Comparison of ENCODE assay signal across 7 mouse cellular contexts in genomic region chr14:122912137-122912536, GRCm38 (mm10). TPM values are rescaled to one million over a fixed set of nuclear protein-coding genes. Genes with fewer than 3 reads are reported as not detected.
A peak's percentile ranks its signal among the peaks of the same experiment; 100 is the strongest.
DNase-seq lines count a peak whose midpoint lies in the region; ATAC-seq and TF ChIP-seq lines count a peak whose summit lies in the region.

No protein-coding gene starts in this region.

- peak overlapping the region; percentile 76 for H3K27ac ChIP-seq in lung, postnatal 0 days (ENCODE audit: low read length)
- no peak overlapping the region for H3K27ac ChIP-seq in embryonic facial prominence, embryonic 15.5 days (replicated peaks)
- no peak overlapping the region for H3K27ac ChIP-seq in limb, embryonic 10.5 days
- no peak overlapping the region for H3K27ac ChIP-seq in stomach, embryonic 14.5 days (ENCODE audit: low read length)

- no peak for ATAC-seq in lung, postnatal 0 days
- ATAC-seq in embryonic facial prominence, embryonic 15.5 days (ENCODE audit: insufficient number of reproducible peaks, low FRiP score, low TSS enrichment, low read depth), result no peak
- ATAC-seq in stomach, embryonic 14.5 days (ENCODE audit: insufficient number of reproducible peaks, insufficient read depth, low FRiP score, low read depth), result no peak
- no peak for ATAC-seq in granulocyte monocyte progenitor cell, adult 5-6 weeks (replicated peaks; ENCODE audit: poor library complexity, severe bottlenecking)

- no peaks in the 10 kb centered on the region for H3K9me3 ChIP-seq in lung, postnatal 0 days (ENCODE audit: low read length)
- H3K9me3 ChIP-seq in embryonic facial prominence, embryonic 15.5 days (replicated peaks), result 0 out of 2 replicates have a peak, but pooled peaks cover 4% of the 10 kb centered on the region
- no peaks in the 10 kb centered on the region for H3K9me3 ChIP-seq in limb, embryonic 10.5 days (replicated peaks)
- peaks cover under 1% of the 10 kb centered on the region; the same call in 1 of the 2 replicates for H3K9me3 ChIP-seq in stomach, embryonic 14.5 days (ENCODE audit: control insufficient read depth, low read depth, low read length)

- DNase-seq in lung, postnatal 0 days (ENCODE audit: low spot score), result peak; percentile 16
- DNase-seq in lung, postnatal 25 days (ENCODE audit: low spot score), result no peak
- no peak for DNase-seq in limb, embryonic 10.5 days (ENCODE audit: low spot score)
- no peak for DNase-seq in urinary bladder, adult 18-20 months (ENCODE audit: low spot score in 2 of 2)

- no peaks in the 10 kb centered on the region; the same call in 1 of the 2 replicates for H3K4me1 ChIP-seq in lung, postnatal 0 days (ENCODE audit: insufficient read depth, low read depth, low read length)
- no peaks in the 10 kb centered on the region for H3K4me1 ChIP-seq in embryonic facial prominence, embryonic 15.5 days
- H3K4me1 ChIP-seq in limb, embryonic 10.5 days, result peaks cover 17% of the 10 kb centered on the region
- H3K4me1 ChIP-seq in stomach, embryonic 14.5 days (ENCODE audit: control insufficient read depth, insufficient read depth, low read length), result no peaks in the 10 kb centered on the region

- H3K4me2 ChIP-seq in lung, postnatal 0 days (replicated peaks; ENCODE audit: low read depth, low read length), result peak overlapping the region; percentile 80
- peak overlapping the region; percentile 92 for H3K4me2 ChIP-seq in embryonic facial prominence, embryonic 15.5 days (replicated peaks)
- peak overlapping the region; percentile 73 for H3K4me2 ChIP-seq in stomach, embryonic 14.5 days (replicated peaks; ENCODE audit: low read depth, low read length)

- H3K4me3 ChIP-seq in lung, postnatal 0 days (ENCODE audit: low read depth, low read length), result peak overlapping the region; percentile 60
- H3K4me3 ChIP-seq in embryonic facial prominence, embryonic 15.5 days (replicated peaks), result peak overlapping the region; percentile 61
- H3K4me3 ChIP-seq in limb, embryonic 10.5 days, result peak overlapping the region; percentile 83
- H3K4me3 ChIP-seq in stomach, embryonic 14.5 days (ENCODE audit: low read depth, low read length), result peak overlapping the region; percentile 62

- no peaks in the 10 kb centered on the region for H3K27me3 ChIP-seq in lung, postnatal 0 days (replicated peaks; ENCODE audit: insufficient read depth, low read length)
- no peaks in the 10 kb centered on the region for H3K27me3 ChIP-seq in embryonic facial prominence, embryonic 15.5 days
- no peaks in the 10 kb centered on the region for H3K27me3 ChIP-seq in limb, embryonic 10.5 days (ENCODE audit: low read depth, poor library complexity, severe bottlenecking)
- no peaks in the 10 kb centered on the region for H3K27me3 ChIP-seq in stomach, embryonic 14.5 days (ENCODE audit: control insufficient read depth, insufficient read depth, low read length)

- no peak for TF ChIP-seq EP300 in lung, postnatal 0 days (IDR thresholded peaks at IDR 0.05)

- no peaks in the 10 kb centered on the region for H3K36me3 ChIP-seq in lung, postnatal 0 days (ENCODE audit: insufficient read depth, low read length)
- H3K36me3 ChIP-seq in embryonic facial prominence, embryonic 15.5 days, result no peaks in the 10 kb centered on the region
- no peaks in the 10 kb centered on the region; the same call in 1 of the 2 replicates for H3K36me3 ChIP-seq in limb, embryonic 10.5 days
- no peaks in the 10 kb centered on the region for H3K36me3 ChIP-seq in stomach, embryonic 14.5 days (ENCODE audit: control insufficient read depth, insufficient read depth, low read length)

- TF ChIP-seq CTCF in lung, postnatal 0 days (IDR thresholded peaks at IDR 0.05), result no peak

- 61% methylated on average over 1 of the region's 1 CpGs for WGBS in lung, postnatal 0 days
- 59% methylated on average over 1 of the region's 1 CpGs for WGBS in embryonic facial prominence, embryonic 15.5 days
- WGBS in limb, embryonic 10.5 days, result 46% methylated on average over 1 of the region's 1 CpGs
- WGBS in stomach, embryonic 14.5 days, result 68% methylated on average over 1 of the region's 1 CpGs

- peak overlapping the region; percentile 48; the same call in 1 of the 2 replicates for H3K9ac ChIP-seq in lung, postnatal 0 days (replicated peaks; ENCODE audit: low read depth)
- H3K9ac ChIP-seq in embryonic facial prominence, embryonic 15.5 days, result no peak overlapping the region
- H3K9ac ChIP-seq in stomach, embryonic 14.5 days (replicated peaks; ENCODE audit: low read depth, low read length), result no peak overlapping the region

RNA-seq across cellular contexts. Expression of gene Ggact, which starts 1.4 kb away (rescaled TPM):
- 31.2 and 35.3 TPM in 2 replicates for polyA plus RNA-seq in lung, postnatal 0 days (2015; fragmentation: Nextera tagmentation; extraction: Ambion mirVana)
- polyA plus RNA-seq in embryonic facial prominence, embryonic 15.5 days (2015; fragmentation: Nextera tagmentation; extraction: Ambion mirVana), result 10.8 and 12.5 TPM in 2 replicates
- polyA plus RNA-seq in limb, embryonic 10.5 days (2016; fragmentation: Nextera tagmentation; extraction: Ambion mirVana), result 8.0 and 8.8 TPM in 2 replicates
- 29.5 and 31.6 TPM in 2 replicates for polyA plus RNA-seq in stomach, embryonic 14.5 days (2014; fragmentation: Nextera tagmentation; extraction: Ambion mirVana)
- total RNA-seq in granulocyte monocyte progenitor cell, adult 5-6 weeks (2014; fragmentation: Nextera tagmentation), result 2.2 and 3.7 TPM in 2 replicates
- total RNA-seq in granulocyte monocyte progenitor cell, adult 5-6 weeks (2017), result 0.31 and 2.3 TPM in 2 replicates
